Mouse (Mus musculus) stomach, postnatal 0 days (tissue): Measurements from ENCODE around the gene Pkib. TPM values are rescaled to one million over a fixed set of nuclear protein-coding genes. Genes with fewer than 3 reads are reported as not detected.

Experiments used
- ATAC-seq: fragments of 200-750 bp; cut with Nextera tagmentation; 2 replicates; pipeline ENCODE4 v1.8.0; 2017; ENCODE audit not compliant: low FRiP score, low TSS enrichment
- DNase-seq: peaks from one replicate; pipeline ENCODE4 v3.0.0-alpha.2; 2016; ENCODE audit warnings: low spot score
- H3K27ac ChIP-seq: fragments of 300-500 bp; sonication (generic); replicated peaks from 2 replicates; pipeline ENCODE4 v1.5.1; 2014; ENCODE audit warnings: mild to moderate bottlenecking, control low read depth
- H3K27me3 ChIP-seq: fragments of 300-500 bp; sonication (generic); 2 replicates; pipeline ENCODE4 v1.6.1; 2014; ENCODE audit warnings: low read length; ENCODE audit not compliant: control insufficient read depth, insufficient read depth
- H3K36me3 ChIP-seq: fragments of 300-500 bp; sonication (generic); 2 replicates; pipeline ENCODE4 v1.6.1; 2014; ENCODE audit warnings: low read length, mixed read lengths; ENCODE audit not compliant: control insufficient read depth, insufficient read depth
- H3K4me1 ChIP-seq: fragments of 300-500 bp; sonication (generic); replicated peaks from 2 replicates; pipeline ENCODE4 v1.6.1; 2014; ENCODE audit warnings: antibody characterized with exemption; ENCODE audit not compliant: control insufficient read depth, insufficient read depth
- H3K4me2 ChIP-seq: fragments of 300-500 bp; sonication (generic); replicated peaks from 2 replicates; pipeline ENCODE4 v1.6.1; 2014; ENCODE audit warnings: low read depth, mild to moderate bottlenecking, control low read depth, moderate library complexity
- H3K4me3 ChIP-seq: fragments of 300-500 bp; sonication (generic); 2 replicates; pipeline ENCODE4 v1.5.1; 2014; ENCODE audit warnings: low read depth, low read length, control low read depth
- H3K9ac ChIP-seq: fragments of 300-500 bp; sonication (generic); 2 replicates; pipeline ENCODE4 v1.6.1; 2014; ENCODE audit warnings: mild to moderate bottlenecking, low read length, control low read depth, mixed read lengths
- H3K9me3 ChIP-seq: fragments of 300-500 bp; sonication (generic); 2 replicates; pipeline ENCODE4 v1.6.1; 2016; ENCODE audit warnings: low read length; ENCODE audit not compliant: control insufficient read depth
- CTCF ChIP-seq: IDR thresholded peaks from 2 replicates; pipeline ENCODE4 v1.5.1; 2016; ENCODE audit warnings: antibody characterized with exemption, low read depth, mild to moderate bottlenecking, moderate library complexity
- EP300 ChIP-seq: optimal IDR thresholded peaks from 2 replicates; pipeline ENCODE3; 2016; ENCODE audit warnings: antibody characterized with exemption
- WGBS: fragments of 180-500 bp; shearing (Covaris S2); extraction: QIAGEN DNeasy Blood & Tissue Kit; methylation state at CpG from one replicate; pipeline ENCODE4 v1.1.7; 2014; 5-methylcytosine and 5-hydroxymethylcytosine counted together
- polyA plus RNA-seq: library from polyadenylated mRNA; unstranded; fragments of >200 nt; fragmentation: Nextera tagmentation; extraction: Ambion mirVana; gene quantifications from 2 replicates; pipeline ENCODE4 v1.2.1, GENCODE M21; 2015

Gene Pkib
- 1.8 and 2.1 TPM in 2 replicates for polyA plus RNA-seq

- Histone ChIP-seq H3K4me1 (0 out of 2 replicates have a peak, but pooled peaks cover 3% of the 10 kb centered on the region), H3K27ac (no peak within 1 kb of the TSS), H3K9ac (no peak within 1 kb of the TSS), H3K36me3 (no peaks in the 10 kb centered on the region), H3K27me3 (no peaks in the 10 kb centered on the region), H3K4me3 (peak within 1 kb of the TSS; percentile 36), H3K9me3 (0 out of 2 replicates have a peak, but pooled peaks cover 3% of the 10 kb centered on the region), H3K4me2 (peak within 1 kb of the TSS; percentile 60)
- whole genome bisulfite sequencing = 3% methylated on average over 36 of the region's 41 CpGs
- ATAC-seq = peak; percentile 88
- TF ChIP-seq CTCF (peak; percentile 41), EP300 (no peak)
- DNase-seq = peak; percentile 73
Measured at GRCm38 (mm10) chr10:57631896-57632867, at the start of gene Pkib. TSS of gene Pkib (plus strand) at chr10:57631981.

- ATAC-seq = no peak
- no peaks in the 10 kb centered on the region for H3K9me3 ChIP-seq
- no peak overlapping the region for H3K27ac ChIP-seq
- no peak overlapping the region for H3K9ac ChIP-seq
- 28% methylated on average over 1 of the region's 1 CpGs for WGBS
- no peak for TF ChIP-seq EP300
- TF ChIP-seq CTCF = peak; percentile 32
- H3K4me3 ChIP-seq = no peak overlapping the region
- H3K4me2 ChIP-seq = no peak overlapping the region
- H3K36me3 ChIP-seq = no peaks in the 10 kb centered on the region
- H3K27me3 ChIP-seq = no peaks in the 10 kb centered on the region
- DNase-seq = no peak
- no peaks in the 10 kb centered on the region for H3K4me1 ChIP-seq
Measured at GRCm38 (mm10) chr10:57583927-57584326, 47.9 kb upstream of the Pkib start.

GRCm38 (mm10) chr10:57594266-57594665, 37.5 kb upstream of the Pkib start:
- Histone ChIP-seq H3K4me3 (no peak overlapping the region), H3K9me3 (no peaks in the 10 kb centered on the region), H3K36me3 (no peaks in the 10 kb centered on the region), H3K9ac (no peak overlapping the region), H3K27me3 (no peaks in the 10 kb centered on the region), H3K4me1 (no peaks in the 10 kb centered on the region), H3K4me2 (no peak overlapping the region), H3K27ac (no peak overlapping the region)
- TF ChIP-seq CTCF (no peak), EP300 (no peak)
- 79% methylated on average over 2 of the region's 2 CpGs for WGBS
- no peak for ATAC-seq
- DNase-seq = no peak

GRCm38 (mm10) chr10:57597172-57597571, 34.6 kb upstream of the Pkib start:
- TF ChIP-seq CTCF (no peak), EP300 (no peak)
- Histone ChIP-seq H3K27me3 (no peaks in the 10 kb centered on the region), H3K4me3 (no peak overlapping the region), H3K36me3 (no peaks in the 10 kb centered on the region), H3K4me1 (no peaks in the 10 kb centered on the region), H3K9me3 (no peaks in the 10 kb centered on the region), H3K9ac (no peak overlapping the region), H3K27ac (no peak overlapping the region), H3K4me2 (no peak overlapping the region)
- WGBS = 61% methylated on average over 2 of the region's 2 CpGs
- DNase-seq = no peak
- no peak for ATAC-seq

- Histone ChIP-seq H3K27me3 (no peaks in the 10 kb centered on the region), H3K9ac (no peak overlapping the region), H3K27ac (no peak overlapping the region), H3K9me3 (no peaks in the 10 kb centered on the region), H3K36me3 (no peaks in the 10 kb centered on the region), H3K4me3 (no peak overlapping the region), H3K4me2 (no peak overlapping the region), H3K4me1 (no peaks in the 10 kb centered on the region)
- DNase-seq = no peak
- 86% methylated on average over 4 of the region's 4 CpGs for WGBS
- TF ChIP-seq EP300 (no peak), CTCF (no peak)
- ATAC-seq = no peak
Measured at GRCm38 (mm10) chr10:57602951-57603350, 28.8 kb upstream of the Pkib start.

- no peaks in the 10 kb centered on the region for H3K4me1 ChIP-seq
- TF ChIP-seq CTCF (no peak), EP300 (no peak)
- H3K27me3 ChIP-seq = no peaks in the 10 kb centered on the region
- H3K4me3 ChIP-seq = no peak overlapping the region
- no peak overlapping the region for H3K27ac ChIP-seq
- no peak overlapping the region for H3K9ac ChIP-seq
- WGBS = 82% methylated on average over 10 of the region's 10 CpGs
- H3K4me2 ChIP-seq = no peak overlapping the region
- no peak for ATAC-seq
- H3K36me3 ChIP-seq = no peaks in the 10 kb centered on the region
- no peak for DNase-seq
- H3K9me3 ChIP-seq = no peaks in the 10 kb centered on the region
Measured at GRCm38 (mm10) chr10:57623311-57623710, 8.5 kb upstream of the Pkib start.
